Mouse (Mus musculus) megakaryocyte progenitor cell, adult 5-6 weeks (primary cell): ENCODE data around the gene Ralb. TPM values are rescaled to one million over a fixed set of nuclear protein-coding genes. Genes with fewer than 3 reads are reported as not detected.
A peak's percentile ranks its signal among the peaks of the same experiment; 100 is the strongest.

Source experiments
- ATAC-seq: replicated peaks from 2 replicates; pipeline ENCODE4 v1.8.0; 2016; ENCODE audit warnings: mild to moderate bottlenecking, moderate TSS enrichment, inconsistent platforms; ENCODE audit not compliant: poor library complexity
- total RNA-seq, 2 experiments: library from RNA; stranded (forward) in 1 of 2; stranded (reverse) in 1 of 2; fragments of 157-497, 149-512 nt in 1 of 2; fragments of 200-1000 nt in 1 of 2; gene quantifications; 2 replicates each; pipeline versions ENCODE4 v1.2.3 to v1.2.4; 2015 to 2017

The Ralb gene
- total RNA-seq (2015) (10.4 and 12.1 TPM in 2 replicates), total RNA-seq (2017) (23.6 and 24.3 TPM in 2 replicates)

GRCm38 (mm10) chr1:119504260-119505062, at the start of gene Ralb:
TSS of gene Ralb (minus strand) at chr1:119504794.
- ATAC-seq = peak; percentile 91

GRCm38 (mm10) chr1:119551651-119552050, 47.1 kb upstream of the Ralb start:
- no peak for ATAC-seq

- no peak for ATAC-seq
Observed at GRCm38 (mm10) chr1:119550064-119550463, 45.5 kb upstream of the Ralb start.

GRCm38 (mm10) chr1:119549327-119549689, 44.7 kb upstream of the Ralb start:
- ATAC-seq = no peak

GRCm38 (mm10) chr1:119548668-119549326, 44.2 kb upstream of the Ralb start:
- ATAC-seq = peak; percentile 92

GRCm38 (mm10) chr1:119546490-119546889, 41.9 kb upstream of the Ralb start:
- no peak for ATAC-seq

GRCm38 (mm10) chr1:119545671-119546070, 41.1 kb upstream of the Ralb start:
- ATAC-seq = no peak

- no peak for ATAC-seq
Observed at GRCm38 (mm10) chr1:119545164-119545563, 40.6 kb upstream of the Ralb start.

GRCm38 (mm10) chr1:119544611-119545155, 40.1 kb upstream of the Ralb start:
- ATAC-seq = no peak

GRCm38 (mm10) chr1:119543316-119543715, 38.7 kb upstream of the Ralb start:
- no peak for ATAC-seq

GRCm38 (mm10) chr1:119541570-119541969, 37.0 kb upstream of the Ralb start:
- ATAC-seq = no peak

GRCm38 (mm10) chr1:119540836-119541557, 36.4 kb upstream of the Ralb start:
- ATAC-seq = no peak

GRCm38 (mm10) chr1:119539252-119539651, 34.7 kb upstream of the Ralb start:
- ATAC-seq = no peak

- no peak for ATAC-seq
Observed at GRCm38 (mm10) chr1:119537651-119538050, 33.1 kb upstream of the Ralb start.

- no peak for ATAC-seq
Observed at GRCm38 (mm10) chr1:119536122-119536521, 31.5 kb upstream of the Ralb start.

- peak; percentile 83 for ATAC-seq
Observed at GRCm38 (mm10) chr1:119534341-119534740, 29.7 kb upstream of the Ralb start.

GRCm38 (mm10) chr1:119533093-119533805, 28.7 kb upstream of the Ralb start:
- peak; percentile 73 for ATAC-seq

- ATAC-seq = no peak
Observed at GRCm38 (mm10) chr1:119532165-119532564, 27.6 kb upstream of the Ralb start.

GRCm38 (mm10) chr1:119530941-119531340, 26.3 kb upstream of the Ralb start:
- no peak for ATAC-seq

GRCm38 (mm10) chr1:119525689-119526591, 21.3 kb upstream of the Ralb start, which contains the start of gene Tmem185b:
TSS of gene Tmem185b (plus strand) at chr1:119526160.
- ATAC-seq = peak; percentile 76
